Mouse (Mus musculus) intestine, embryonic 14.5 days (tissue): Measurements from ENCODE around the gene Vps18. TPM values are rescaled to one million over a fixed set of nuclear protein-coding genes. Genes with fewer than 3 reads are reported as not detected.

Source experiments
- ATAC-seq: fragments of 200-750 bp; cut with Nextera tagmentation; replicated peaks from 2 replicates; pipeline ENCODE4 v1.8.0; 2017; ENCODE audit warnings: low read depth, moderate number of reproducible peaks, moderate TSS enrichment, moderate library complexity; ENCODE audit not compliant: low FRiP score, low TSS enrichment
- DNase-seq: peaks from one replicate; pipeline ENCODE4 v3.0.0-alpha.2; 2018; ENCODE audit warnings: low spot score
- H3K27ac ChIP-seq: fragments of 300-500 bp; sonication (generic); 2 replicates; pipeline ENCODE4 v1.5.1; 2014; ENCODE audit warnings: low read depth, mild to moderate bottlenecking, control low read depth
- H3K27me3 ChIP-seq: fragments of 300-500 bp; sonication (generic); replicated peaks from 2 replicates; pipeline ENCODE4 v1.6.1; 2014; ENCODE audit warnings: low read length, control low read depth; ENCODE audit not compliant: control insufficient read depth, insufficient read depth
- H3K36me3 ChIP-seq: fragments of 300-500 bp; sonication (generic); 2 replicates; pipeline ENCODE4 v1.6.1; 2014; ENCODE audit warnings: low read length, control low read depth; ENCODE audit not compliant: control insufficient read depth, insufficient read depth
- H3K4me1 ChIP-seq: fragments of 300-500 bp; sonication (generic); replicated peaks from 2 replicates; pipeline ENCODE4 v1.6.1; 2014; ENCODE audit warnings: low read length, control low read depth, mixed read lengths; ENCODE audit not compliant: control insufficient read depth, insufficient read depth
- H3K4me2 ChIP-seq: fragments of 300-500 bp; sonication (generic); 2 replicates; pipeline ENCODE4 v1.6.1; 2014; ENCODE audit warnings: low read length
- H3K4me3 ChIP-seq: fragments of 300-500 bp; sonication (generic); 2 replicates; pipeline ENCODE4 v1.5.1; 2014; ENCODE audit warnings: low read depth, low read length, control low read depth, mixed read lengths
- H3K9ac ChIP-seq: fragments of 300-500 bp; sonication (generic); 2 replicates; pipeline ENCODE4 v1.6.1; 2014; ENCODE audit warnings: mild to moderate bottlenecking, low read length
- H3K9me3 ChIP-seq: fragments of 300-500 bp; sonication (generic); 2 replicates; pipeline ENCODE4 v1.6.1; 2016; ENCODE audit warnings: low read length, control low read depth; ENCODE audit not compliant: control insufficient read depth
- WGBS: fragments of 180-500 bp; shearing (Covaris S2); extraction: QIAGEN DNeasy Blood & Tissue Kit; methylation state at CpG from one replicate; pipeline ENCODE4 v1.1.7; 2014; 5-methylcytosine and 5-hydroxymethylcytosine counted together
- polyA plus RNA-seq: library from polyadenylated mRNA; unstranded; fragments of >200 nt; fragmentation: Nextera tagmentation; extraction: Ambion mirVana; gene quantifications from 2 replicates; pipeline ENCODE4 v1.2.1, GENCODE M21; 2014

Vps18 gene
- polyA plus RNA-seq, 1 experiment from 2014 or later, result 14.8 TPM

- no peak overlapping the region for H3K4me2 ChIP-seq
- H3K9me3 ChIP-seq, result no peaks in the 10 kb centered on the region
- no peak overlapping the region for H3K9ac ChIP-seq
- H3K4me3 ChIP-seq, result no peak overlapping the region
- ATAC-seq, result no peak
- 0 out of 2 replicates have a peak, but pooled peaks cover 6% of the 10 kb centered on the region for H3K4me1 ChIP-seq
- no peak for DNase-seq
- no peaks in the 10 kb centered on the region for H3K36me3 ChIP-seq
- 67% methylated on average over 2 of the region's 2 CpGs for WGBS
- 0 out of 2 replicates have a peak, but pooled peaks cover 5% of the 10 kb centered on the region for H3K27me3 ChIP-seq
- H3K27ac ChIP-seq, result no peak overlapping the region
These were observed 47.5 kb downstream of the Vps18 start for GRCm38 (mm10) chr2:119336002-119336401.

DNA sequence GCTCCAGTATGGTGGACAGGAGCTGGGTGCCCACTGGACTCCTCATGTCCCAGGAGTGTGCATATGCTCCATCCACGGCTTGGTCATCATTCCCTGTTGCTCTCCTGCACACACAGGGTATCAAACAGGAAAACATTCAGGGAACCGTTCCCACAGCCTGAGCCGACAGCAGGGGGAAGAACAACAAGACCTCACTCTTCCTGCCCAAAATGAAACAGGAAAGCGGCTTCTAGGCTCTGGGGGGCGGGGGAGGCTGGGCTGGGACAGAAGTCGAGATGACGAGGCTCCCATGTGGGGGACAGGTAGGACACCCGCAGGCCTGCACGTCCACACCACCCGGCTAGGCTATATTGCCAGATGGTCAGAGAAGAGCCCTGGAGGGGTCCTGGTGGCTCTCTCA is 47.9 kb downstream of the Vps18 start:
- Histone ChIP-seq H3K36me3 (no peaks in the 10 kb centered on the region), H3K27me3 (0 out of 2 replicates have a peak, but pooled peaks cover 2% of the 10 kb centered on the region), H3K4me3 (no peak overlapping the region), H3K4me1 (0 out of 2 replicates have a peak, but pooled peaks cover 6% of the 10 kb centered on the region), H3K27ac (no peak overlapping the region), H3K9me3 (no peaks in the 10 kb centered on the region), H3K4me2 (no peak overlapping the region), H3K9ac (no peak overlapping the region)
- no peak for DNase-seq
- 72% methylated on average over 10 of the region's 10 CpGs for WGBS
- ATAC-seq, result no peak

- Histone ChIP-seq H3K9ac (peak overlapping the region; percentile 53), H3K4me3 (peak overlapping the region; percentile 52), H3K4me1 (0 out of 2 replicates have a peak, but pooled peaks cover 6% of the 10 kb centered on the region), H3K27ac (peak overlapping the region; percentile 59; the same call in 1 of the 2 replicates), H3K9me3 (no peaks in the 10 kb centered on the region), H3K27me3 (no peaks in the 10 kb centered on the region), H3K4me2 (peak overlapping the region; percentile 69), H3K36me3 (no peaks in the 10 kb centered on the region)
- peak; percentile 95 for DNase-seq
- WGBS, result 7% methylated on average over 59 of the region's 60 CpGs
- ATAC-seq, result peak; percentile 86
These were observed 49.1 kb downstream of the Vps18 start for GRCm38 (mm10) chr2:119337425-119338265.

DNA sequence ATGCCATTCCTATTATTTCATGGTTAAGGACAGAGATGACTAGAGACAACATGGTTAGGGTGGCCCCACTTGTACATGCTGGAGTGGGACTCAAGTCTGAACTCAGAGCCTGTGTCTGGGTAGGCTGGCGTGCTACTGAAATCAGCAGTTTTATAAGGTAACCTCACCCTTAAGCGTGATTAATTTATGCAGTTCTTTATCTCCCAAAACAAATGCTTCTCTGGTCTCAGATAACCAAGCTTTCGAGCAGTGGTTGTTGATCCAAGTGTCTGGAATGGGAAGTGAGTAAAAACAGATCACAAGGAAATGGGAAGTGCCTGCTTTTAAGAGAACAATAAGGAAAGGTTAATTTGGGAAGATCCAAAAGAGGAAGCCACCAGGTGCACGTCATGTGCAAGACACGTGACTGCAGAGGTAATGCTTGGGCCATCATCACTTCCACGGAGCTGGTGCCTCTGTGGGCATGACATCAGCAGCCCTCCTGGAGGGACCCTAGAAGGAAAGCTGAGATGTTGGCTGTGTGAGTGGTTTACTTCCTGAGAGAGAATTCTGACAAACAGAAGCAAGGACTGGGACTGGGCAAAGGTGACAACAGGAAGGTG is 56.1 kb downstream of the Vps18 start:
- H3K36me3 ChIP-seq, result no peaks in the 10 kb centered on the region
- no peak overlapping the region for H3K4me2 ChIP-seq
- H3K4me3 ChIP-seq, result no peak overlapping the region
- ATAC-seq (no peak), DNase-seq (no peak)
- H3K9ac ChIP-seq, result no peak overlapping the region
- no peaks in the 10 kb centered on the region for H3K9me3 ChIP-seq
- H3K27me3 ChIP-seq, result no peaks in the 10 kb centered on the region
- WGBS, result 30% methylated on average over 6 of the region's 6 CpGs
- no peaks in the 10 kb centered on the region for H3K4me1 ChIP-seq
- no peak overlapping the region for H3K27ac ChIP-seq

Other genes starting within 250 kb of the Vps18 start
- 40.5 and 46.5 TPM in 2 replicates for gene Knl1, start 241.6 kb upstream of the Vps18 start, polyA plus RNA-seq
- 50.2 and 58.2 TPM in 2 replicates for gene Rad51, start 175.9 kb upstream of the Vps18 start, polyA plus RNA-seq
- gene Rmdn3, start 131.7 kb upstream of the Vps18 start, polyA plus RNA-seq, result 33.6 and 38.9 TPM in 2 replicates
- gene Gchfr, start 121.0 kb upstream of the Vps18 start, polyA plus RNA-seq, result 11.7 and 12.0 TPM in 2 replicates
- gene Gm14137, start 114.2 kb upstream of the Vps18 start, polyA plus RNA-seq, result 0.13 and 0.30 TPM in 2 replicates
- gene Zfyve19, start 80.1 kb upstream of the Vps18 start, polyA plus RNA-seq, result 44.2 and 63.2 TPM in 2 replicates
- gene Dnajc17, start 79.9 kb upstream of the Vps18 start, polyA plus RNA-seq, result 17.8 and 20.5 TPM in 2 replicates
- 3.0 and 3.9 TPM in 2 replicates for gene Ppp1r14d, start 58.8 kb upstream of the Vps18 start, polyA plus RNA-seq
- 71.3 and 81.9 TPM in 2 replicates for gene Spint1, start 51.4 kb upstream of the Vps18 start, polyA plus RNA-seq
- gene Rhov, start 17.5 kb upstream of the Vps18 start, polyA plus RNA-seq, result 0.98 and 2.3 TPM in 2 replicates
- gene Dll4, start 37.0 kb downstream of the Vps18 start, polyA plus RNA-seq, result 6.9 and 7.1 TPM in 2 replicates
- 1.6 and 1.7 TPM in 2 replicates for gene Chac1, start 62.5 kb downstream of the Vps18 start, polyA plus RNA-seq
- 7.0 and 8.3 TPM in 2 replicates for gene Ino80, start 188.9 kb downstream of the Vps18 start, polyA plus RNA-seq